In genomic region chr10:12376015-12376414, GRCm38 (mm10) we compare ENCODE assay signal across 24 mouse cellular contexts.
"Had no signal": no experiment of that assay in that cellular context is flagged by ENCODE, and none has a peak within 500 bp of the region (broad histone marks: within the 10 kb centered on the region; RNA-seq: fewer than 3 reads in every experiment).

No protein-coding gene starts in this region.

- H3K4me3 ChIP-seq: gastrocnemius, adult 2 months; heart, embryonic 10.5 days; heart, embryonic 12.5 days; hindbrain, embryonic 10.5 days; hindbrain, embryonic 12.5 days; intestine, embryonic 15.5 days; layer of hippocampus, adult 2 months; left cerebral cortex, adult 2 months; limb, embryonic 10.5 days; limb, embryonic 12.5 days had no signal

- DNase-seq: gastrocnemius, adult 2 months; gastrocnemius, postnatal 10 days; gastrocnemius, postnatal 25 days; heart, adult 18-20 months; heart, postnatal 10 days; heart, postnatal 4 days; kidney, adult 18-20 months; kidney, adult 8-10 months; kidney, postnatal 10 days; kidney, postnatal 25 days; kidney, postnatal 4 days had no signal

- H3K27ac ChIP-seq: gastrocnemius, adult 2 months; heart, embryonic 10.5 days; hindbrain, embryonic 10.5 days; hindbrain, embryonic 12.5 days; intestine, embryonic 15.5 days; layer of hippocampus, adult 2 months; left cerebral cortex, adult 2 months; limb, embryonic 10.5 days; limb, embryonic 12.5 days had no signal

- H3K9ac ChIP-seq: heart, embryonic 12.5 days; hindbrain, embryonic 12.5 days; intestine, embryonic 15.5 days; limb, embryonic 12.5 days had no signal

- H3K4me1 ChIP-seq: heart, embryonic 10.5 days; heart, embryonic 12.5 days; hindbrain, embryonic 10.5 days; hindbrain, embryonic 12.5 days; intestine, embryonic 15.5 days; limb, embryonic 10.5 days; limb, embryonic 12.5 days had no signal

- H3K36me3 ChIP-seq: heart, embryonic 10.5 days; heart, embryonic 12.5 days; hindbrain, embryonic 10.5 days; hindbrain, embryonic 12.5 days; intestine, embryonic 15.5 days; limb, embryonic 10.5 days; limb, embryonic 12.5 days had no signal

- H3K27me3 ChIP-seq: heart, embryonic 12.5 days; hindbrain, embryonic 12.5 days; intestine, embryonic 15.5 days; limb, embryonic 12.5 days had no signal

- H3K4me2 ChIP-seq: heart, embryonic 12.5 days; hindbrain, embryonic 12.5 days; intestine, embryonic 15.5 days; limb, embryonic 12.5 days had no signal

- H3K9me3 ChIP-seq: heart, embryonic 10.5 days; heart, embryonic 12.5 days; hindbrain, embryonic 10.5 days; hindbrain, embryonic 12.5 days; intestine, embryonic 15.5 days; limb, embryonic 10.5 days; limb, embryonic 12.5 days had no signal

- ATAC-seq: forebrain, embryonic 16.5 days; hindbrain, embryonic 16.5 days; inflammation-experienced regulatory T-cells, adult 6 months; intestine, embryonic 15.5 days; intestine, postnatal 0 days had no signal
